Mouse (Mus musculus): ENCODE data around the gene Cyp2d11. TPM values are rescaled to one million over a fixed set of nuclear protein-coding genes. Genes with fewer than 3 reads are reported as not detected.

The Cyp2d11 gene
- polyA plus RNA-seq, 1 experiment from 2014 or later = not detected

Small RNAs within 50 kb of the gene (microRNA-seq; reads per million reads assigned to microRNA genes)
- not detected for gene Gm25990
- not detected for gene Gm27331
- gene Mir7684 = not detected

Other genes with a start within 250 kb of the Cyp2d11 start
- 168 and 173 TPM in 2 replicates for gene Srebf2, start 246.8 kb downstream of the Cyp2d11 start, polyA plus RNA-seq (2015; fragmentation: Nextera tagmentation; extraction: Ambion mirVana)
- gene Shisa8, start 181.2 kb downstream of the Cyp2d11 start, polyA plus RNA-seq (2015; fragmentation: Nextera tagmentation; extraction: Ambion mirVana) = 0.15 and 0.34 TPM in 2 replicates
- 0.13 and 0.15 TPM in 2 replicates for gene Tnfrsf13c, start 169.7 kb downstream of the Cyp2d11 start, polyA plus RNA-seq (2015; fragmentation: Nextera tagmentation; extraction: Ambion mirVana)
- 62.5 and 62.6 TPM in 2 replicates for gene Cenpm, start 149.3 kb downstream of the Cyp2d11 start, polyA plus RNA-seq (2015; fragmentation: Nextera tagmentation; extraction: Ambion mirVana)
- not detected in 2 replicates for gene 1500009C09Rik, start 141.6 kb downstream of the Cyp2d11 start, polyA plus RNA-seq (2015; fragmentation: Nextera tagmentation; extraction: Ambion mirVana)
- 25.6 and 26.1 TPM in 2 replicates for gene Sept3, start 119.1 kb downstream of the Cyp2d11 start, polyA plus RNA-seq (2015; fragmentation: Nextera tagmentation; extraction: Ambion mirVana)
- not detected in 2 replicates for gene Wbp2nl, start 95.1 kb downstream of the Cyp2d11 start, polyA plus RNA-seq (2015; fragmentation: Nextera tagmentation; extraction: Ambion mirVana)
- 45.5 and 48.1 TPM in 2 replicates for gene Naga, start 55.1 kb downstream of the Cyp2d11 start, polyA plus RNA-seq (2015; fragmentation: Nextera tagmentation; extraction: Ambion mirVana)
- 17.9 and 18.6 TPM in 2 replicates for gene Pheta2, start 55.1 kb downstream of the Cyp2d11 start, polyA plus RNA-seq (2015; fragmentation: Nextera tagmentation; extraction: Ambion mirVana)
- 239 and 258 TPM in 2 replicates for gene Smdt1, start 55.1 kb downstream of the Cyp2d11 start, polyA plus RNA-seq (2015; fragmentation: Nextera tagmentation; extraction: Ambion mirVana)
- 294 and 300 TPM in 2 replicates for gene Ndufa6, start 39.7 kb downstream of the Cyp2d11 start, polyA plus RNA-seq (2015; fragmentation: Nextera tagmentation; extraction: Ambion mirVana)
- gene Cyp2d22, start 13.8 kb downstream of the Cyp2d11 start, polyA plus RNA-seq (2015; fragmentation: Nextera tagmentation; extraction: Ambion mirVana) = 7.3 and 9.5 TPM in 2 replicates
- 0.15 TPM in 1 of 2 replicates, not detected in the other for gene Cyp2d10, start 13.2 kb upstream of the Cyp2d11 start, polyA plus RNA-seq (2015; fragmentation: Nextera tagmentation; extraction: Ambion mirVana)
- not detected in 2 replicates for gene Cyp2d9, start 39.4 kb upstream of the Cyp2d11 start, polyA plus RNA-seq (2015; fragmentation: Nextera tagmentation; extraction: Ambion mirVana)
- gene Cyp2d12, start 161.1 kb upstream of the Cyp2d11 start, polyA plus RNA-seq (2015; fragmentation: Nextera tagmentation; extraction: Ambion mirVana) = not detected in 2 replicates
- not detected in 2 replicates for gene Cyp2d34, start 226.9 kb upstream of the Cyp2d11 start, polyA plus RNA-seq (2015; fragmentation: Nextera tagmentation; extraction: Ambion mirVana)

Measured in limb, embryonic 13.5 days (tissue).